Mouse (Mus musculus): ENCODE data around the gene Dync2h1. TPM values are rescaled to one million over a fixed set of nuclear protein-coding genes. Genes with fewer than 3 reads are reported as not detected.
"Not testable (repeated sequence)": the region's sequence is repeated elsewhere in the genome, so short reads cannot be mapped to it uniquely, and the experiment has no call there.

The Dync2h1 gene
- polyA plus RNA-seq (2012; fragmentation: generic; extraction: Trizol), result 0.63 TPM
- long read RNA-seq, experiment 1, partial matches to known transcripts, result 2 of 4 reads
- long read RNA-seq, experiment 1, other reads (novel, unspliced or antisense), result 2 of 4 reads
- long read RNA-seq, experiment 2, partial matches to known transcripts, result 14 of 23 reads
- long read RNA-seq, experiment 2, other reads (novel, unspliced or antisense), result 9 of 23 reads

- H3K79me3 ChIP-seq (ENCODE audit: low read depth), result peaks cover 42% of the 10 kb centered on the region
- H3K27me3 ChIP-seq (ENCODE audit: control insufficient read depth, insufficient read depth, insufficient read length), result no peaks in the 10 kb centered on the region
- peaks cover 11% of the 10 kb centered on the region for H3K36me3 ChIP-seq (ENCODE audit: control insufficient read depth, insufficient read depth)
- TF ChIP-seq MAX (IDR thresholded peaks at IDR 0.05) (peak; percentile 30), CEBPB (IDR thresholded peaks at IDR 0.05; ENCODE audit: low read depth) (no peak)
- H3K79me2 ChIP-seq (ENCODE audit: control insufficient read depth, insufficient read depth), result peaks cover 73% of the 10 kb centered on the region
- H3ac ChIP-seq (ENCODE audit: control insufficient read depth, insufficient read length, low read depth), result peak within 1 kb of the TSS; percentile 79
- H3K4me3 ChIP-seq (ENCODE audit: insufficient read depth, poor library complexity, severe bottlenecking), result peak within 1 kb of the TSS; percentile 80
Observed at GRCm38 (mm10) chr9:7184172-7184896, at the start of gene Dync2h1, which contains the start of gene Dcun1d5. Gene Dync2h1 (minus strand): TSS chr9:7184446. Gene Dcun1d5 (plus strand): TSS chr9:7184520.

- Histone ChIP-seq H3K79me3 (ENCODE audit: low read depth) (no peaks in the 10 kb centered on the region), H3K27me3 (ENCODE audit: control insufficient read depth, insufficient read depth, insufficient read length) (no peaks in the 10 kb centered on the region), H3K36me3 (ENCODE audit: control insufficient read depth, insufficient read depth) (peaks cover 10% of the 10 kb centered on the region), H3K4me3 (ENCODE audit: insufficient read depth, poor library complexity, severe bottlenecking) (no peak overlapping the region), H3ac (ENCODE audit: control insufficient read depth, insufficient read length, low read depth) (no peak overlapping the region), H3K79me2 (ENCODE audit: control insufficient read depth, insufficient read depth) (no peaks in the 10 kb centered on the region)
- TF ChIP-seq MYOD1 (IDR thresholded peaks at IDR 0.05; ENCODE audit: control insufficient read depth, insufficient read length, low read depth), result no peak
- TF ChIP-seq MAX (IDR thresholded peaks at IDR 0.05), result no peak
- TF ChIP-seq FOSL1 (IDR thresholded peaks at IDR 0.05; ENCODE audit: insufficient read depth, low read length, poor library complexity, severe bottlenecking), result no peak
- TF ChIP-seq CEBPB (IDR thresholded peaks at IDR 0.05; ENCODE audit: low read depth), result no peak
- TF ChIP-seq CTCF (IDR thresholded peaks at IDR 0.05; ENCODE audit: control insufficient read depth, insufficient read depth, insufficient read length), result no peak
- no peak for TF ChIP-seq USF1 (IDR thresholded peaks at IDR 0.05; ENCODE audit: low read depth)
- no peak for TF ChIP-seq MYOG (IDR thresholded peaks at IDR 0.05; ENCODE audit: control insufficient read depth, extremely low read depth, insufficient read length)
Observed at GRCm38 (mm10) chr9:7221460-7221859, 37.2 kb upstream of the Dync2h1 start.

DNA sequence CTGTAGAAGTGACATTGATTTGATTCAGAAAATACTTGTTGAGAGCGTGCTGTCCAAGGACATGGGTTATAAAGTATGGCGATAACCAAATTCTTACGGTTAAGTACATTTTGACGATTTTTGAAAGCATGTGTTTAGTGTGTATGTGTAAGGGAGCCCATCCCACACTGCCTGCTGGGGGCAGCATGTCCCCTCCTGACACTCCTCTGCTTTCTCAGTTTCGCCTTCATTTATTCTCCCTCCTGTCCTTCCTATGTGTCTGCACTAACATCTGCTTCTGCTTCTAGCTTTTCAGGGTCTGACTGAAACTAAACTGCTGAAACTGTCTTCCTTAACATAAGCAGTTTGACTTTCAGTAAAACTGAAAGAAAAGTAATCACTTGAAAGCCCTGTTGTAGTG, 36.8 kb upstream of the Dync2h1 start:
- H3K4me3 ChIP-seq (ENCODE audit: insufficient read depth, poor library complexity, severe bottlenecking), result no peak overlapping the region
- no peaks in the 10 kb centered on the region for H3K79me2 ChIP-seq (ENCODE audit: control insufficient read depth, insufficient read depth)

DNA sequence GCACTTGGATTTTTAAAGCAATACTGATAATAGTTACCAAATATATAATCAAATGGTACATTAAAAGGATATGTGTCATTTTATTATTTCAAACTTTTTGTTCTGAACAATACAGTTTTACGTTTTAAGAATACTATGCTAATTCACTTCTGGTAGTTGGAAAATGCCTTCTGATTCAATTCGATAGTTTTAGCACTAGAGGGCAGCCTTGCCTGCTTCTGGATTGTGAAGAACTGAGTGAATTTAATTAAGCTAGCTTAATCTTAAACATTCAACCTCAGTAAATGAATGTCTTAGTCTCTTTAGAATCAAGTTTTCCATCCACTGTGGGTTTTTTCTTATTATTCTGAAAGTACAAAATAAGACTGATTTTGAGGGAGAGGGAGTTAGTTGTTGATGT, 32.0 kb upstream of the Dync2h1 start:
- Histone ChIP-seq H3K4me3 (ENCODE audit: insufficient read depth, poor library complexity, severe bottlenecking) (no peak overlapping the region), H3K36me3 (ENCODE audit: control insufficient read depth, insufficient read depth) (peaks cover 17% of the 10 kb centered on the region), H3K79me2 (ENCODE audit: control insufficient read depth, insufficient read depth) (no peaks in the 10 kb centered on the region), H3ac (ENCODE audit: control insufficient read depth, insufficient read length, low read depth) (no peak overlapping the region), H3K27me3 (ENCODE audit: control insufficient read depth, insufficient read depth, insufficient read length) (no peaks in the 10 kb centered on the region), H3K79me3 (ENCODE audit: low read depth) (no peaks in the 10 kb centered on the region)
- TF ChIP-seq MYOD1 (IDR thresholded peaks at IDR 0.05; ENCODE audit: control insufficient read depth, insufficient read length, low read depth) (no peak), USF1 (IDR thresholded peaks at IDR 0.05; ENCODE audit: low read depth) (no peak), MYOG (IDR thresholded peaks at IDR 0.05; ENCODE audit: control insufficient read depth, extremely low read depth, insufficient read length) (no peak), FOSL1 (IDR thresholded peaks at IDR 0.05; ENCODE audit: insufficient read depth, low read length, poor library complexity, severe bottlenecking) (no peak), CEBPB (IDR thresholded peaks at IDR 0.05; ENCODE audit: low read depth) (no peak), CTCF (IDR thresholded peaks at IDR 0.05; ENCODE audit: control insufficient read depth, insufficient read depth, insufficient read length) (no peak), MAX (IDR thresholded peaks at IDR 0.05) (no peak)

More for the DNA sequence above, 36.8 kb upstream of the Dync2h1 start:
- Histone ChIP-seq H3ac (ENCODE audit: control insufficient read depth, insufficient read length, low read depth) (no peak overlapping the region), H3K36me3 (ENCODE audit: control insufficient read depth, insufficient read depth) (peaks cover 11% of the 10 kb centered on the region), H3K79me3 (ENCODE audit: low read depth) (no peaks in the 10 kb centered on the region), H3K27me3 (ENCODE audit: control insufficient read depth, insufficient read depth, insufficient read length) (no peaks in the 10 kb centered on the region)
- TF ChIP-seq USF1 (IDR thresholded peaks at IDR 0.05; ENCODE audit: low read depth), result no peak
- TF ChIP-seq FOSL1 (IDR thresholded peaks at IDR 0.05; ENCODE audit: insufficient read depth, low read length, poor library complexity, severe bottlenecking), result no peak
- no peak for TF ChIP-seq MYOD1 (IDR thresholded peaks at IDR 0.05; ENCODE audit: control insufficient read depth, insufficient read length, low read depth)
- TF ChIP-seq CTCF (IDR thresholded peaks at IDR 0.05; ENCODE audit: control insufficient read depth, insufficient read depth, insufficient read length), result no peak
- no peak for TF ChIP-seq CEBPB (IDR thresholded peaks at IDR 0.05; ENCODE audit: low read depth)
- no peak for TF ChIP-seq MAX (IDR thresholded peaks at IDR 0.05)
- no peak for TF ChIP-seq MYOG (IDR thresholded peaks at IDR 0.05; ENCODE audit: control insufficient read depth, extremely low read depth, insufficient read length)

DNA sequence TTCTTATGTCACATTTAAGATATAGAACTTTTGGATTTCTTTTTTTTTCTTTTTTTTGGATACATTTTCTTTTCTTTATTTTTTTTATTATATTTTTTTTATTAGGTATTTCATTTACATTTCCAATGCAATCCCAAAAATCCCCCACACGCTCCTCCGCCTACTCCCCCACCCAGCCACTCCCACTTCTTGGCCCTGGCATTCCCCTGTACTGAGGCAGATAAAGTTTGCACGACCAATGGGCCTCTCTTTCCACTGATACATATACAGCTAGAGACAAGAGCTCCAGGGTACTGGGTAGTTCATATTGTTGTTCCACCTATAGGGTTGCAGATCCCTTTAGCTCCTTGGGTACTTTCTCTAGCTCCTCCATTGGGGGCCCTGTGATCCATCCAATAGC, 6.4 kb upstream of the Dync2h1 start:
- H3ac ChIP-seq (ENCODE audit: control insufficient read depth, insufficient read length, low read depth); H3K27me3 ChIP-seq (ENCODE audit: control insufficient read depth, insufficient read depth, insufficient read length); H3K4me3 ChIP-seq (ENCODE audit: insufficient read depth, poor library complexity, severe bottlenecking): not testable (repeated sequence)
- H3K36me3 ChIP-seq (ENCODE audit: control insufficient read depth, insufficient read depth), result peaks cover 24% of the 10 kb centered on the region
- H3K79me2 ChIP-seq (ENCODE audit: control insufficient read depth, insufficient read depth), result peaks cover 52% of the 10 kb centered on the region
- H3K79me3 ChIP-seq (ENCODE audit: low read depth), result peaks cover 28% of the 10 kb centered on the region

- Histone ChIP-seq H3K27me3 (ENCODE audit: control insufficient read depth, insufficient read depth, insufficient read length) (no peaks in the 10 kb centered on the region), H3ac (ENCODE audit: control insufficient read depth, insufficient read length, low read depth) (peak overlapping the region; percentile 79), H3K79me2 (ENCODE audit: control insufficient read depth, insufficient read depth) (peaks cover 76% of the 10 kb centered on the region), H3K4me3 (ENCODE audit: insufficient read depth, poor library complexity, severe bottlenecking) (peak overlapping the region; percentile 80), H3K36me3 (ENCODE audit: control insufficient read depth, insufficient read depth) (peaks cover 16% of the 10 kb centered on the region), H3K79me3 (ENCODE audit: low read depth) (peaks cover 42% of the 10 kb centered on the region)
- TF ChIP-seq MYOD1 (IDR thresholded peaks at IDR 0.05; ENCODE audit: control insufficient read depth, insufficient read length, low read depth), result no peak
- no peak for TF ChIP-seq FOSL1 (IDR thresholded peaks at IDR 0.05; ENCODE audit: insufficient read depth, low read length, poor library complexity, severe bottlenecking)
- TF ChIP-seq MAX (IDR thresholded peaks at IDR 0.05), result no peak
- no peak for TF ChIP-seq MYOG (IDR thresholded peaks at IDR 0.05; ENCODE audit: control insufficient read depth, extremely low read depth, insufficient read length)
- TF ChIP-seq CTCF (IDR thresholded peaks at IDR 0.05; ENCODE audit: control insufficient read depth, insufficient read depth, insufficient read length), result no peak
- no peak for TF ChIP-seq USF1 (IDR thresholded peaks at IDR 0.05; ENCODE audit: low read depth)
- no peak for TF ChIP-seq CEBPB (IDR thresholded peaks at IDR 0.05; ENCODE audit: low read depth)
Observed at GRCm38 (mm10) chr9:7184897-7185291, 648 bp upstream of the Dync2h1 start.

All from C2C12 (cell line).